Mouse (Mus musculus) kidney, embryonic 16.5 days (tissue): ENCODE measurements at regions not wholly inside any gene's neighbourhood (a gene's known extent, or its start where the extent isn't known, plus 50 kb on each side); places are given as distances from the start of the nearest gene placed in this dataset.

ENCODE experiments used
- ATAC-seq: fragments of 200-750 bp; cut with Nextera tagmentation; 2 replicates; pipeline ENCODE4 v1.8.0; 2017; ENCODE audit warnings: moderate TSS enrichment; ENCODE audit not compliant: low FRiP score, low TSS enrichment
- H3K27ac ChIP-seq: fragments of 300-500 bp; sonication (generic); 2 replicates; pipeline ENCODE4 v1.5.1; 2014; ENCODE audit warnings: low read length
- H3K27me3 ChIP-seq: fragments of 300-500 bp; sonication (generic); 2 replicates; pipeline ENCODE4 v1.6.1; 2014; ENCODE audit warnings: low read length, control low read depth, mixed read lengths; ENCODE audit not compliant: insufficient read depth
- H3K36me3 ChIP-seq: fragments of 300-500 bp; sonication (generic); 2 replicates; pipeline ENCODE4 v1.6.1; 2014; ENCODE audit warnings: low read length, control low read depth, mixed read lengths; ENCODE audit not compliant: insufficient read depth
- H3K4me1 ChIP-seq: fragments of 300-500 bp; sonication (generic); 2 replicates; pipeline ENCODE4 v1.6.1; 2014; ENCODE audit warnings: low read length, control low read depth, mixed read lengths; ENCODE audit not compliant: insufficient read depth
- H3K4me2 ChIP-seq: fragments of 300-500 bp; sonication (generic); replicated peaks from 2 replicates; pipeline ENCODE4 v1.6.1; 2014; ENCODE audit warnings: low read depth, low read length
- H3K4me3 ChIP-seq: fragments of 300-500 bp; sonication (generic); 2 replicates; pipeline ENCODE4 v1.5.1; 2014; ENCODE audit warnings: mild to moderate bottlenecking, low read length
- H3K9ac ChIP-seq: fragments of 300-500 bp; sonication (generic); replicated peaks from 2 replicates; pipeline ENCODE4 v1.6.1; 2014; ENCODE audit warnings: low read length
- H3K9me3 ChIP-seq: fragments of 300-500 bp; sonication (generic); 2 replicates; pipeline ENCODE4 v1.6.1; 2016; ENCODE audit warnings: low read length, control low read depth
- WGBS: fragments of 180-500 bp; shearing (Covaris S2); extraction: QIAGEN DNeasy Blood & Tissue Kit; methylation state at CpG from one replicate; pipeline ENCODE4 v1.1.7; 2014; 5-methylcytosine and 5-hydroxymethylcytosine counted together

DNA sequence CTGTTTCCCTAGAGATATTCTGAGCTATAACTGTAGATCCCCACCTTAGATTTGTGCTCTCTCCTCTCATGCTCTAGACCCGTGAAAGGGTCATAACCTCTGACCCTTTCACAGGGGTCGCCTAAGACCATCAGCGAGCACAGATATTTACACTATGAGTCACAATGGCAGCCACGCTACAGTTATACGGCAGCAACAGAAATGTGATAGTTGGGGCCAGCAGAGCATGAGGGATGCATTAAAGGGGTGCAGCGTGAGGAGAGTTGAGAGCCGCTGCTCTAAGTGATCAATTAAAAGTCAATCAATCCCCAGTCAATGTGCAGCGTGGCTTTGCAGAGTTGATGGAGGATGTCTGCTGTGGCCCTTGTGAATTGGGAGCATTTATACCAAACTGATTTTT, 112.7 kb upstream of the Foxn2 start:
- Histone ChIP-seq H3K9me3 (peaks cover 10% of the 10 kb centered on the region; the same call in 1 of the 2 replicates), H3K27me3 (no peaks in the 10 kb centered on the region), H3K27ac (no peak overlapping the region), H3K4me3 (no peak overlapping the region), H3K9ac (no peak overlapping the region), H3K4me1 (peaks cover 22% of the 10 kb centered on the region), H3K36me3 (no peaks in the 10 kb centered on the region), H3K4me2 (no peak overlapping the region)
- ATAC-seq: no peak
- 25% methylated on average over 8 of the region's 8 CpGs for WGBS

DNA sequence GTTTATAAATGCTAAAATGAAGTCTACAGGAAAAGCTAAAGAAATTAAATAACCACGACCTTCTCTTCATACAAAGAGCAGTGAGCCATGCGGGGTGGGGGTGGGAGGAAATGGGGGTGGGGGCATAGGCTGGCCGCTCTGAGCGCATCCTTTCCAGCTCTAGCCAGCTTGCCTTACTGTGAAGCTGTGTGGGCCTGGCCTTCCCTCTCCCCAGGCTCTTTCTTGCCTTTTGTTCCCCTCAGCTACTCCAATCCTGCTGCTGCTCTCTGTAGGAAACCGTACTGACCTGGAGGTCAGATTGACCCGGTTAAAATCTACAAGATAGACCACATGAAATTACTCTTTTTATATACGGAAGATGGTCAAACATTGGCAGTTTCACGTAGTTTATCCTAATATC, 111.7 kb upstream of the Foxn2 start:
- H3K36me3 ChIP-seq: no peaks in the 10 kb centered on the region
- H3K27ac ChIP-seq: no peak overlapping the region
- ATAC-seq: no peak
- no peak overlapping the region for H3K9ac ChIP-seq
- 33% methylated on average over 8 of the region's 8 CpGs for WGBS
- no peak overlapping the region for H3K4me3 ChIP-seq
- peaks cover 22% of the 10 kb centered on the region for H3K4me1 ChIP-seq
- no peak overlapping the region for H3K4me2 ChIP-seq
- H3K9me3 ChIP-seq: peaks cover 10% of the 10 kb centered on the region; the same call in 1 of the 2 replicates
- H3K27me3 ChIP-seq: no peaks in the 10 kb centered on the region

DNA sequence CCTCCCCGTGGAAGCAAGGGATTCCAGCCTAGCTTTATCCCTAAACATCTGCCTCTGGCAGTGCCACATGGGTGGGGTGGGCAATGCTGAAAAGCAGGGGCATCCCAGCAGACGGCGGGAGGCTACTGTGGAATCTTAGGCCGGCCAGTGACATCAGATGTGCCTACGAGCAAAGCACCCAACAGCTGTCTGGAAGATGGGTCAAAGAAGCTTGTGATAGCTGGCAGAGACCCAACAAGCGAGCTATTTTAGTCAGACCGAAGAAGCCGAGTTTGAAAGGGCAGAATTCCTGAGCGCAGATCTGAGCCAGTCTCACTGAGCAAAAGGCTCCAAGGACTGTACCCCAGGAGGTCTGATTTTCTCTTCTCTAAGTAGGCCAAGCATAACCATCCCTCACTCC, 110.8 kb upstream of the Foxn2 start:
- Histone ChIP-seq H3K36me3 (no peaks in the 10 kb centered on the region), H3K27me3 (no peaks in the 10 kb centered on the region), H3K4me2 (no peak overlapping the region), H3K27ac (no peak overlapping the region), H3K9me3 (peaks cover 10% of the 10 kb centered on the region; the same call in 1 of the 2 replicates), H3K9ac (no peak overlapping the region), H3K4me1 (peaks cover 20% of the 10 kb centered on the region), H3K4me3 (no peak overlapping the region)
- 74% methylated on average over 9 of the region's 9 CpGs for WGBS
- ATAC-seq: no peak

DNA sequence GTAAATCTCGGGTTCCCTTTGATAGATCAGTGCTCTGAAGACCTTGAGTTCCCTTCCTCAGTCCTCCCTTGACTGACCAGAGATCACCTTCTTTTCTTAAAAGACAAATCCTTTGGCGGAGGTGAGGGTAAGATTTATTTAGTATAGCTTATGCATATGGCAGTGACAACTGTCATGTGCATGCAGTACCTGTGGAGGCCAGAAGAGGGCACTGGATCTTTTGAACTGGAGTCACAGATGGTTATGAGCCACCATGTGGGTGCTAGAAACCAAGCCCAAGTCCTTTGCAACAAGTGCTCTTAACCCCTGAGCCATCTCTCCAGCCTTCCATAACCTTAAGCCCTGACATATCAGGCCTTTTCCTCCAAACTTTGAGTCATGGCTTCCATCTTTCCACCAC, 110.4 kb upstream of the Foxn2 start:
- 88% methylated on average over 2 of the region's 2 CpGs for WGBS
- Histone ChIP-seq H3K4me1 (peaks cover 18% of the 10 kb centered on the region), H3K27ac (no peak overlapping the region), H3K4me2 (no peak overlapping the region), H3K27me3 (no peaks in the 10 kb centered on the region), H3K36me3 (no peaks in the 10 kb centered on the region), H3K4me3 (no peak overlapping the region), H3K9ac (no peak overlapping the region), H3K9me3 (peaks cover 10% of the 10 kb centered on the region; the same call in 1 of the 2 replicates)
- no peak for ATAC-seq

DNA sequence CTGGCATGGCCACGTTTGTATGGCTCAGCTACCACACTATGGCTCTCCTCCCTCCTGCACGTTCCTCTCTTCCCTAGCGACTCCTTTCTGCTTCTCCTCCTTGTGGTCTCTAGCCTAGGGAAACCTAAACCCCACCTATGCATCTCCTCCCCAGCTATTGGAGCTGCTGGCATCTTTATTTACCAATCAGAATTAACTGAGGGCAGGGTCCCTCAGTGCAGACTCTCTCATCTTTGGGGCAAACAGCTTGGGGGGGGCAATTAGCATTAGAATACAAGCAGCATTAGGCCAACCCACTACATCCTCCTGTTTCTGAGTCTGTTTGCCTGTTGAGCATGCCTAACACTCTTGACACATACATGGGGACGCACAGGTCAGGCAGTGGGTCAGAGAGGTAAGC, 106.7 kb upstream of the Foxn2 start:
- H3K4me1 ChIP-seq: no peaks in the 10 kb centered on the region
- H3K27me3 ChIP-seq: no peaks in the 10 kb centered on the region
- ATAC-seq: no peak
- H3K36me3 ChIP-seq: no peaks in the 10 kb centered on the region
- H3K27ac ChIP-seq: no peak overlapping the region
- WGBS: 51% methylated on average over 4 of the region's 4 CpGs
- H3K4me3 ChIP-seq: no peak overlapping the region
- H3K9ac ChIP-seq: no peak overlapping the region
- H3K4me2 ChIP-seq: no peak overlapping the region
- peaks cover 10% of the 10 kb centered on the region; the same call in 1 of the 2 replicates for H3K9me3 ChIP-seq

DNA sequence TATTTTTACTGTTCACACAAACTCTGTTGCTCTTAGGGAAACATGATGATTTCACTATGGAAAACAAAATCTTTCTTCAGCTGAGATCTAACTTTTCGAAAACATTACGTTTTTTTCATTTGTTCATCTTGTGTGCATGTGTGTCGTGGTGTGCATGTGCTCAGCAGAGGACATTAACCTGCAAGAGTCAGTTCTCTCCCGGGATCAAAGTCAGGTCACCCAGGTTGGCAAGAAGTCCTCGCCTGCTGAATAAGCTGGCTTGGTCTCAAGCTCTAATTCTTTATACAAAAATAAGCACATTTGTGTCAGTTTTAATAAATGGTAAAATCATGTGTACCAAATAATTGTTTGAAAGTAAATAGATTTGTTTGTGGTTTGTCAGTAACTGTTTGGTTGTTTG, 105.2 kb upstream of the Foxn2 start:
- Histone ChIP-seq H3K27me3 (no peaks in the 10 kb centered on the region), H3K9ac (no peak overlapping the region)
- WGBS: 77% methylated on average over 5 of the region's 5 CpGs

DNA sequence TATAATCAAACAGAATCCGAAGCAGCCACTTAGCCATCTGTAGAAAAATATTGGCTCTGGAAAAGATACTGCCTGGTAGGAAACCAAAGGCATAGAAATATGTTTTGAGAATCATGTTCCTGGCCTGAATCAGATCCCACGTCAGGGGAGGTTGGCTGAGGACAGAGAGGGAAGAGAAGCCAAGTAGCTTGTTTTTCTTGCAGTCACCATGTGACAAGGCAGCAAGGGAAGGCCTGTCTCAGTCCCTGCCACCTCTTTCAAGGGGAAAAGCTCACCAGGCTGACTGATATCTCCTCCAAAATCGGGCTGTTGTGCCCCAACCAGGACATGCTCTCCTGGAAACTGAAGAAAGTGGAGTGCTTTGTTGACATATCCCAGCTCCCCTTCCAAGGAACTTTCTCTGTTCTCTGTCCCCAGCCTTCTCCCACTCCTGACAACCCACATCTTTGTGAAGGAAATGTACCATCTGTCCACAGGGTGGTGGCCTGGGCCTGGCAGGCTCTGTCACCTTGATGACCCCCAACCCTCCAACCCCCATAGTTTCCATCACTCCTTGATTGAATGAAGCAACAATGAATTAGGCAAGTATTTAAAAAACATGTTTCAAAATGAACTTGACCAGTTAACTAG, 104.3 kb upstream of the Foxn2 start:
- ATAC-seq: no peak

More for the DNA sequence above, 105.2 kb upstream of the Foxn2 start:
- Histone ChIP-seq H3K4me3 (no peak overlapping the region), H3K36me3 (no peaks in the 10 kb centered on the region), H3K4me2 (no peak overlapping the region), H3K4me1 (no peaks in the 10 kb centered on the region), H3K27ac (no peak overlapping the region), H3K9me3 (peaks cover 7% of the 10 kb centered on the region; the same call in 1 of the 2 replicates)
- ATAC-seq: no peak

DNA sequence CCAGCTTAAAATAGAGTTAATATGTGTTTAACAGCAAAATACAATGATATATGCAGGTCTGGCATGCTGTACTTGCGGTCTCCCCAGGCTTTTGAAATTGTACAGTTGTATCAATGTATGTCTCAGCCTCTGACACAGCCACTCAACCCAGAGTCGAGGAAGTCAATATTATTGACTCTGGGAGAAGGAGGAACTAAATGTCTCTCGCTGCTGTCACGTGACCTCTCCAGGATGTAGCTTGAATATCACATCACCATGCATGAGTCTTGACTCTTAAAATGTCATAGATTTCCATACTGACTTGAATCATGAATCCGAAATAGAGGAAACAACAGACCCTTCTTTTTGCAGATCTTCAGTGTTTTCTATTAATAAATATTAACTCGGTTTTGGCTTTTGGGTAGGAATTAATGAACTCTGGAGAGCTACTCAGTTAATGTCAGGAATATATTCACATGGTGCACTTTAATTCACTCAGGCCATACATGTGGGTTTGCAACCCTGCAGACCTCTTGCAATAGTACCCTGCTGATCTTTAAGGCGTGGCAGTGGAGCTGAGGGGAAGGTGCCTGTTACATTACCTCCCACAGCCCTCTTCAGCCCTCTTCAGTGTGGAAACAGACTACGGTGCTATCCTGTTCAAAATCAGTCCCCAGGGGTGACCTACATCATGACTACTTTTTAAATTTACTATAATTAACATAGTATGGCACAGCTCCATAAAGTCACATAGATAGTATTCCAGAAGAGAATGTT, 102.7 kb upstream of the Foxn2 start:
- no peaks in the 10 kb centered on the region for H3K9me3 ChIP-seq

More for the DNA sequence above, 104.3 kb upstream of the Foxn2 start:
- H3K4me1 ChIP-seq: no peaks in the 10 kb centered on the region
- WGBS: 57% methylated on average over 3 of the region's 3 CpGs
- peaks cover 1% of the 10 kb centered on the region; the same call in 1 of the 2 replicates for H3K9me3 ChIP-seq
- no peak overlapping the region for H3K4me2 ChIP-seq
- no peaks in the 10 kb centered on the region for H3K36me3 ChIP-seq
- H3K27ac ChIP-seq: no peak overlapping the region
- H3K4me3 ChIP-seq: no peak overlapping the region
- no peaks in the 10 kb centered on the region for H3K27me3 ChIP-seq
- no peak overlapping the region for H3K9ac ChIP-seq

DNA sequence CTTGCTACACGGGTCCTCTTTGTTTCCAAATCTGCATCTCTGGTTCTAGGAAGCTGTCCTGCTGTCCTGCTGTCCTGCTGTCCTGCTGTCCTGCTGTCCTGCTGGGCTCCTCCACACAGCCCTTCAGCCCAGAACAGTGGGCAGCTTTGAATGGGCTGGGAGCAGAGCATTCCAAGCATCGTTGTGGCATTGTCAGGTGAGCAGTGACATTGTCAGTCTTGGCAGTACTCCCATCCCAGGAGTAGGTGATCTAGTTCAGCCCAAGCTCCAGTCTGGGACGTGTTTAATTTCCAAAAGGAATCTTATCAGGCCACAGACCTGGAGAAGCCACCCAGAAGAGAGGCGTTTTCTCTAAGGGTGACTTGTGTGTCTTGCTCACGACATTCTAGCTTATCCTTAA, 99.4 kb upstream of the Foxn2 start:
- WGBS: 68% methylated on average over 5 of the region's 5 CpGs
- H3K27ac ChIP-seq: no peak overlapping the region
- no peak overlapping the region for H3K4me3 ChIP-seq
- no peaks in the 10 kb centered on the region for H3K9me3 ChIP-seq
- no peak for ATAC-seq
- H3K4me1 ChIP-seq: no peaks in the 10 kb centered on the region
- no peaks in the 10 kb centered on the region for H3K27me3 ChIP-seq
- H3K36me3 ChIP-seq: no peaks in the 10 kb centered on the region
- no peak overlapping the region for H3K9ac ChIP-seq
- H3K4me2 ChIP-seq: no peak overlapping the region

More for the DNA sequence above, 102.7 kb upstream of the Foxn2 start:
- Histone ChIP-seq H3K4me2 (no peak overlapping the region), H3K4me3 (no peak overlapping the region), H3K4me1 (no peaks in the 10 kb centered on the region), H3K27ac (no peak overlapping the region), H3K27me3 (no peaks in the 10 kb centered on the region), H3K9ac (no peak overlapping the region), H3K36me3 (no peaks in the 10 kb centered on the region)
- 64% methylated on average over 8 of the region's 8 CpGs for WGBS
- ATAC-seq: no peak

DNA sequence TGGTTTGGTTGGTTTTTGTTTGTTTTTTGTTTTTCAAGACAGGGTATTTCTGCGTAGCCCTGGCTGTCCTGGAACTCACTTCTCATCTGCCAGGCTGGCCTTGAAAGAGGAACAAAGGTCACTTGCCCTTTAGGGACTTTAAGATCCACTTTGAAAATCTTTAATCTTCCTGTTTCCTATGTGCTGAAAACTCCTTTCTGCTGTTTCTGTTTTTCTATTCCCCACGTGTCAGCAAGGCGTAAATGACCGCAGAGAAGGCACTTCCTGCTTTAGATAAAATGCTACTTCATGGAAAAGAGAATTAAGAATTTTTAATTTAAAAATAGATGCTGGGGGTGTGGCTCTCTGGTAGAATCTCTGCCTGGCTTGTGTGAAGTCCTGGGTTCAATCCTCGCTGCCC, 98.9 kb upstream of the Foxn2 start:
- Histone ChIP-seq H3K4me1 (no peaks in the 10 kb centered on the region), H3K9me3 (no peaks in the 10 kb centered on the region), H3K36me3 (no peaks in the 10 kb centered on the region), H3K27ac (no peak overlapping the region), H3K9ac (no peak overlapping the region), H3K4me2 (no peak overlapping the region), H3K27me3 (no peaks in the 10 kb centered on the region), H3K4me3 (no peak overlapping the region)
- WGBS: 62% methylated on average over 5 of the region's 5 CpGs
- ATAC-seq: no peak
